In the genomic region with DNA sequence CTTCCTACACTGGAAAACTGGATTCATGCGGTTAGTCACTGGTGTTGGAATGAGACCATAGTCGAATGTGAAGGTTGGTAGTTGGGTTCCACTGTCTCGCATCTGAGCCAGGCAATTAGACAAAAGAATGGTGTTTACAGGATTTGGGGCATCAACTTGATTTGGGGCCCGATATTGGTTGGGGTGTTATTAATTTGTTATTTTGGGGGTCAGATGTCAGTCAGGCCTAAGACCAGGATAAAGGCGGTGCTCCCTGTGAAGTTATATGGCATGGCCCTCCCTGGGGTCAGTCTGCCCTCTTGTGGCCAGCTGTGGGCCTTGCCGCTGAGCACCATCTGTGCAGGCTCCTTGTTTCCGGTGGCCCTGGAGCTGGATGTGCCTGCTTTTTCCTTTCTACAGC, we compare ENCODE assay signal across 8 mouse cellular contexts.
DNase-seq lines count a peak whose midpoint lies in the region; ATAC-seq lines count a peak whose summit lies in the region.

No protein-coding gene starts in this region.

- H3K9me3 ChIP-seq in embryonic facial prominence, embryonic 15.5 days (replicated peaks): no peaks in the 10 kb centered on the region

- no peak overlapping the region for H3K27ac ChIP-seq in embryonic facial prominence, embryonic 15.5 days (replicated peaks)

- no peak overlapping the region for H3K4me2 ChIP-seq in embryonic facial prominence, embryonic 15.5 days (replicated peaks)

- H3K9ac ChIP-seq in embryonic facial prominence, embryonic 15.5 days: no peak overlapping the region

- no peaks in the 10 kb centered on the region; the same call in 1 of the 2 replicates for H3K4me1 ChIP-seq in embryonic facial prominence, embryonic 15.5 days

- DNase-seq in 3T3-L1 (ENCODE audit: low read depth, low spot score) (peak; percentile 83), liver (peak; percentile 91)
- peak; percentile 84 to 90 for DNase-seq in adrenal gland, postnatal 36 days
- peak; percentile 41 to 62 for DNase-seq in heart, adult 9 months (ENCODE audit: low spot score in 2 of 2)
- DNase-seq in kidney, adult 8-10 months: peak; percentile 40 to 77
- DNase-seq in naive thymus-derived CD4-positive, alpha-beta T cell, adult 2 months (ENCODE audit: low read depth): peak; percentile 40
- peak; percentile 80 to 90 for DNase-seq in spleen, postnatal 4 days (ENCODE audit: low spot score in 2 of 2)

- no peaks in the 10 kb centered on the region for H3K27me3 ChIP-seq in embryonic facial prominence, embryonic 15.5 days

- WGBS in embryonic facial prominence, embryonic 15.5 days: 40% methylated on average over 7 of the region's 7 CpGs

- no peaks in the 10 kb centered on the region for H3K36me3 ChIP-seq in embryonic facial prominence, embryonic 15.5 days

- H3K4me3 ChIP-seq in embryonic facial prominence, embryonic 15.5 days (replicated peaks): no peak overlapping the region

- 0 out of 2 replicates have a peak, but pooled peaks have one; percentile 53 for ATAC-seq in embryonic facial prominence, embryonic 15.5 days (ENCODE audit: insufficient number of reproducible peaks, low FRiP score, low TSS enrichment, low read depth)

Comparison
In these comparisons a context has a peak if more than half of its experiments do, and no peak if none do; other contexts are left out.
1. DNase-seq: peak in every context shown above with its lines; median percentile 91 in liver; 87 in adrenal gland, postnatal 36 days; 85 in spleen, postnatal 4 days; 83 in 3T3-L1; 58 in kidney, adult 8-10 months; 52 in heart, adult 9 months; 40 in naive thymus-derived CD4-positive, alpha-beta T cell, adult 2 months.